Mouse (Mus musculus) olfactory bulb, adult 2 months (tissue): ENCODE measurements around the gene Sept1. TPM values are rescaled to one million over a fixed set of nuclear protein-coding genes. Genes with fewer than 3 reads are reported as not detected.
"Not testable (repeated sequence)": the region's sequence is repeated elsewhere in the genome, so short reads cannot be mapped to it uniquely, and the experiment has no call there.

Experiments used
- H3K27ac ChIP-seq: fragments of 200-500 bp; 2 replicates; pipeline ENCODE4 v1.5.1; 2012; ENCODE audit warnings: low read depth, low read length; ENCODE audit not compliant: insufficient read depth
- H3K4me1 ChIP-seq: fragments of 200-500 bp; 2 replicates; pipeline ENCODE4 v1.6.1; 2012; ENCODE audit warnings: low read length; ENCODE audit not compliant: control insufficient read depth, insufficient read depth
- H3K4me3 ChIP-seq: fragments of 200-500 bp; 2 replicates; pipeline ENCODE4 v1.5.1; 2012; ENCODE audit warnings: mild to moderate bottlenecking, low read depth, low read length, moderate library complexity; ENCODE audit not compliant: insufficient read depth
- CTCF ChIP-seq: fragments of 200-500 bp; IDR thresholded peaks from 2 replicates; pipeline ENCODE4 v1.5.1; 2012; ENCODE audit warnings: low read depth, mild to moderate bottlenecking, low read length, moderate library complexity; ENCODE audit not compliant: insufficient read depth
- POLR2A ChIP-seq: fragments of 200-500 bp; IDR thresholded peaks from 2 replicates; pipeline ENCODE4 v1.6.1; 2012; ENCODE audit warnings: mild to moderate bottlenecking, low read depth, low read length, moderate library complexity; ENCODE audit not compliant: insufficient read depth
- WGBS: fragments of 180-500 bp; shearing (Covaris S2); methylation state at CpG from one replicate; pipeline ENCODE4 v1.1.7; 2018; 5-methylcytosine and 5-hydroxymethylcytosine counted together
- polyA plus RNA-seq: library from polyadenylated mRNA; stranded (reverse); fragments of >200 nt; gene quantifications from 2 replicates; pipeline ENCODE4 v1.2.4, GENCODE M21; 2012; ENCODE audit warnings: low replicate concordance; ENCODE audit not compliant: missing spikeins, insufficient read depth, insufficient read length

The Sept1 gene
- polyA plus RNA-seq, 1 experiment, result 2,394 TPM

DNA sequence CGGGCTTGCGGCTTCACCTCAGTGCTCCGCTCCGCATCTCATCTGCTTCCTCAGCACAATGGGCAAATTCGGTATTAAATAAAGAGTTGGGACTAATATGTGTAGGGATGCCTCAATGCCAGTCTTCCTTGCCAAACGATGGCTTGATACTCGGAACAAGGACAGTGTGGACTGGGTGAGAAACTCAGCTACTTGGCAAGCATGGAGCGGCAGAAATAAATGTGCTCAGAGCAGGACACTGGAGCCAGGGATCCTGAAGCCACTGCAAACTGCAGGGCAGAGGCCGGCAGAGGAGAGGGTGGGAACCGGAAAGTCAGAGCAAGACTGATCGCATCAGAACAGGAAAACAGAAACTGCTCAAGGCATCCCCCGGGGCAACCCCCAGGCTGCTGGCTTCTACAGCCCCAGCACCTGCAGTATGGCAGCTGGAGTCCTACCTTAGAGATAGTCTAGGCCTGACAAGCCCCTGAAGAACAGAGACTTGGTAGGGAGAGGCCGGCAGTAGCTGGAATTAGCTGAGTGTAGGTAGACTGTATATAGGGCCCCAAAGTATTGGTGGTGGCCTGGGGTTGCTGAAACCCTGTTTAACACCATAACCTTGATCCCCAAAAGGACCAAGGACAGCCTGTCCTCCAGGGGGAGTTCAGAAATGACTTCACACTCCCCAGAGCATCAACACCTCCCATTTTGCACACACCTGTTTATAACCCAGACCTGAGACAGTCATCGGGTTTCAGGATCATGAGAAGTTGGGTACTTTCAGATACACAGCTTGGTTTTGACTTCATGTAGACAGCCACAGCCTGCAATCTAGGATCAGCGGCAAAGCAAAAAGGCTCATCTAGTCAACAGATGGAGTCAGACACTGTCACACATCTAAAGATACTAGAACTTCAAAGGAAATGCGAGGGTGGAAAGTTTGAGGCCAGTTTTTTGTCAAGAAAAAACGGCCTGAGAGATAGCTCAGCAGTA lies 44.3 kb downstream of the Sept1 start:
- H3K4me3 ChIP-seq, result no peak overlapping the region
- 84% methylated on average over 17 of the region's 17 CpGs for WGBS
- no peak for TF ChIP-seq POLR2A
- TF ChIP-seq CTCF, result no peak
- no peak overlapping the region for H3K27ac ChIP-seq
- H3K4me1 ChIP-seq, result no peaks in the 10 kb centered on the region

DNA sequence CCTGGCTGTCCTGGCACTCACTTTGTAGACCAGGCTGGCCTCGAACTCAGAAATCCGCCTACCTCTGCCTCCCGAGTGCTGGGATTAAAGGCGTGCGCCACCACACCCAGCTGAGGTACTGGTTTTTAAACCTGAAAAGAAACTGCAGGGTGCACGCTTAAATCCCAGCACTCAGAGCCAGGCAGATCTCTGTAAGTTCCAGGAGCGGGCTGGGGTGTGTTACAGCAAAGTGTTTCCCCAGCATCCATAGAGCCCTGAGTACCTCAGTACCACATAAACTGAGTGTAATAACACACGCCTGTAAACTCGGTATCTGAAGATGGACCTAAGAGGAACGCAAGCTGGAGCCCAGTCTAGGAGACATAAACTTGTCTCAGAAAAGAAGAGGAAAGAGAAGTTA lies 45.6 kb downstream of the Sept1 start:
- no peak overlapping the region for H3K27ac ChIP-seq
- no peak overlapping the region for H3K4me3 ChIP-seq
- TF ChIP-seq POLR2A (no peak), CTCF (no peak)
- no peaks in the 10 kb centered on the region for H3K4me1 ChIP-seq
- WGBS, result 75% methylated on average over 10 of the region's 10 CpGs

DNA sequence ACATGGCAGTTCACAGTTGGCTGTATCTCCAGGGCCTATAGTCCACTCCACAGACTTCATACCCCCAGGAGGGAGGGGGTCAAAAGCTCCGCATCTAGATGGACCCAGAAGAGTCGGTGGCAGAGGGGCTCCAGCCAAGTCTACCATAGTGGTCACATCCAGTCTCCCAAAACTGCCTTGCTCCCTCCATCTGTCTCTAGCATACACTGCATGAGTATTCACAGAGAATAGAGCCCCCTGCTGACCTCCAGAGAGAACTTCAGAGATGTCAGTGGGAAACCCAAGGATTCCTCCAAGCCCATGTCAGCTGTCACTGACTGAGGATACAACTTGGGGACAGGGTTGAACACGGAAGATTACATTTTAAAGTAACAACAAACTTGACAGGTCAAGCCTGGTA lies 47.3 kb downstream of the Sept1 start:
- 70% methylated on average over 3 of the region's 3 CpGs for WGBS
- no peaks in the 10 kb centered on the region for H3K4me1 ChIP-seq
- no peak for TF ChIP-seq CTCF
- no peak for TF ChIP-seq POLR2A

DNA sequence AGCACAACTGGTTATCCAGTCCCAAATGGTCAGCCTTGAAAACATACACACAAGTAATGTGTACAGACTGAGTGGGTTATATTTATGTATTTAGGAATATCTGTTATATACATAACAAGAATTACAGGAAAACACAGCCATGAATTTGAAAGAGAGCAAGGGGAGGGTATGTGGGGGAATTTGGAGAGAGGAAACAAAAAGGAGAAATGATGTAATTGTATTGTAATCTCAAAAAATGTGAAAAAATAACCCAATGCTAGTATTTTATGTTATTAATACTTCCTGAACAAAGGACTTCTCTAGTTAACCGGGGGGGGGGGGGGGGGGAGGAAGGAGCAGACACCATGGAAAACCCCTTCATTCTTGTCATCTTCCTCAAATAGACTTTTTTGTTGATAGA lies 48.2 kb downstream of the Sept1 start:
- 33% methylated on average over 1 of the region's 1 CpGs for WGBS
- TF ChIP-seq CTCF, result no peak
- no peak for TF ChIP-seq POLR2A
- Histone ChIP-seq H3K4me3 (no peak overlapping the region), H3K4me1 (no peaks in the 10 kb centered on the region), H3K27ac (no peak overlapping the region)

More for the DNA sequence above, 47.3 kb downstream of the Sept1 start:
- Histone ChIP-seq H3K27ac (no peak overlapping the region), H3K4me3 (no peak overlapping the region)

DNA sequence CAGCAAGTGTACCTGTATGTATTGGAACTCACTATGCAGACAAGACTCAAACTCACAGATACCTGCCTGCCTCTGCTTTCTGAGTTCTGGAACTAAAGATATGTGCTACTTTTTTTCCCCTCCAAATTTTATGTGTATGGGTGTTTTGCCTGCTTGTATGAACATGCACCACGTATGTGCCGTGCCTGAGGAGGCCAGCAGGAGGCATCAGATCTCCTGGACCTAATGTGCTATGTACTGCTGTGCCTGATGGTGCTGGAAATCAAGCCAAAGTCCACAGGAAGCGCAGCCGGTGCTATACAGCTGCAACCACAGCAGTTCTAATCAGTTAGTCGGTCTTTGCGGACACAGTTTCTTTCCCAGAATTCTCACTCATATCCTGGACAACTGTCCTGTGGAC lies 49.1 kb downstream of the Sept1 start:
- no peak overlapping the region for H3K27ac ChIP-seq
- H3K4me1 ChIP-seq, result no peaks in the 10 kb centered on the region
- TF ChIP-seq POLR2A (no peak), CTCF (no peak)
- 76% methylated on average over 6 of the region's 6 CpGs for WGBS
- H3K4me3 ChIP-seq, result no peak overlapping the region

DNA sequence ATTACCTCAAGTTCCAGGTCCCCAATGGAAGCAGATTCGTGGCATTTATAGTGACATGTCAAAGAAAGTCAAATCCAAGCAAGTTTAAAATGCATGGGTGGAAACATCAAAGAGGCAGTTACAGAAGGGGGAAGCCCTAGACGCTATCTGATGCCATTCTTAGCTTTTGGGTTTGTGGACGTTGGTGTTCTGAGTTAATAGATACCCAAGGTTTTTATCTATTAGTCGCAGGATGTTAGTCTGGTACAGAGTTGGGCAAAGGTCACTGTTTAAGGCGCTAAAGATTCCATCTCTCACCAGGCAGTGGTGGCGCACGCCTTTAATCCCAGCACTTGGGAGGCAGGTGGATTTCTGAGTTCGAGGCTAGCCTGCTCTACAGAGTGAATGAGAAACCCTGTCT lies 49.6 kb downstream of the Sept1 start:
- no peaks in the 10 kb centered on the region for H3K4me1 ChIP-seq
- H3K4me3 ChIP-seq, result no peak overlapping the region
- 85% methylated on average over 8 of the region's 8 CpGs for WGBS
- H3K27ac ChIP-seq, result no peak overlapping the region
- no peak for TF ChIP-seq CTCF
- TF ChIP-seq POLR2A, result no peak

DNA sequence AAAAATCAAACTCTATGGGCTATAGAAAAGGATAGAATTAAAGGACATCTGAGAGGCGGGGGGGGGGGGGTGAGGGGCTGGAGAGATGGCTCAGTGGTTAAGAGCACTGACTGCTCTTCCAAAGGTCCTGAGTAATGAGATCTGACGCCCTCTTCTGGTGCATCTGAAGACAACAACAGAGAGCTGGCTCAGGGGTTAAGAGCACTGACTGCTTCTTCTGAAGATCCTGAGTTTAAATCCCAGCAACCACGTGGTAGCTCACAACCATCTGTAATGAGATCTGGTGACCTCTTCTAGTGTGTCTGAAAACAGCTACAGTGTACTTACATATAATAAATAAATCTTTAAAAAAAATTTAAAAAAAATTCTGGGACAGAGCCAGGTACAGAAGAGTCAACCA lies 51.2 kb downstream of the Sept1 start:
- not testable (repeated sequence) for H3K4me3 ChIP-seq, H3K27ac ChIP-seq, H3K4me1 ChIP-seq
- 39% methylated on average over 3 of the region's 3 CpGs for WGBS

DNA sequence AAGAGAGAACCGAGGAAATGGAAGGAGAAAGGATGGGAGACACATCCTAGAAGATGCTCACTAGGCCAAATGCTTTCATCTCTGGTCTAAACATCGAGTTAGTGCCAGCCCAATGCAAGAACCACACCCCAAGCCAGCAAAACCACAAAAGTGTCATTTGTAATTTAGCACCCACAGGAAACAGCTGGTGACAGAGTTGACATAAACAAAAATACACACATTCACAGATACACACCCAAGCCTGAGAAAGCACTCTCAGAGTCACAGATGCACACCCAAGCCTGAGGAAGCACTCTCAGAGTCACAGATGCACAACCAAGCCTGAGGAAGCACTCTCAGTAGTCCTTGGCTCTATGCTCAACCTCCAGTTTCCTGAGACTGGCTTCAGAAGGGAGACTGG lies 52.1 kb downstream of the Sept1 start:
- Histone ChIP-seq H3K27ac (no peak overlapping the region), H3K4me1 (no peaks in the 10 kb centered on the region), H3K4me3 (no peak overlapping the region)
- TF ChIP-seq POLR2A, result no peak
- TF ChIP-seq CTCF, result no peak
- whole genome bisulfite sequencing, result 58% methylated on average over 2 of the region's 2 CpGs

DNA sequence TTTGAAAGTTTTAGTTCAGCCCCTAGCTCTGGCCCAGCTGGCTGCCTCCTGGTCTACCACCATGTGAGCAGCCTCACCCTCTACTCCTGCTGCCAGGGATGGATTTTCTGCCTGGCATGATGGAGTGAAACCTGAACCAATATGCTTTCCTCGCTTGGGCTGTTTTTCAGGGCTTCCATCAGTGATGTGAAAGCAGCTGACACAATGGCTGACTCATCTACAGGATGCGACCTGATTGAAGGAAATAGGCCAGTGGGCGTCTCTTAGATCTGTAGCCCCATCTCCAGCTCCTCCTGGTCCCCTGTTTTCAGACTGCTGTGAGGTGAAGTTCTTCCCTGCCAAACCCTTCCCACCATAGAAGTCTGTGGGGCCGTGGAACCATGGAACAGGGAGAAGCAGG lies 56.0 kb downstream of the Sept1 start:
- no peak for TF ChIP-seq CTCF
- TF ChIP-seq POLR2A, result no peak
- Histone ChIP-seq H3K4me3 (no peak overlapping the region), H3K4me1 (no peaks in the 10 kb centered on the region), H3K27ac (no peak overlapping the region)
- WGBS, result 72% methylated on average over 4 of the region's 4 CpGs

DNA sequence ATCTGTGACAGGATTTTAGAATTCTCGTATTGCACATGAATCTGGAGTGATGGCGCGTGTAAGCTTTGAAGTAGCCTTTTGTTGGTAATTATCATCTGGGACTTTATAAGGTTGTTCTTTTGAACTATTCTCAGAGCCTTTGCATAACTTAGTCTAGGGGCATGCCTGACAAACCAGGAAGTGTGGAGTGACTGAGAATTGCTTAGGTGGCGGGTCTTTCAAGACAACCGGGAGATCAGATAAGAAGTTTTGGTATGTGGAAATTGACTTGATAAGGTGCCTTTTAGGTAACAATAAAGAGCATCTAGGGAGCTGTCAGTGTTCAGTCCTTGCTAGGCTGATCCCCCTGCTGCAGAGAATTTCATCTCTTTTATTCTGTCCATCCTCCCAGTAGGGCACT lies 66.4 kb downstream of the Sept1 start:
- Histone ChIP-seq H3K27ac (no peak overlapping the region), H3K4me3 (no peak overlapping the region), H3K4me1 (no peaks in the 10 kb centered on the region)
- no peak for TF ChIP-seq CTCF
- no peak for TF ChIP-seq POLR2A
- 91% methylated on average over 5 of the region's 5 CpGs for WGBS
